Mouse (Mus musculus) adipocyte (in vitro differentiated cells): ENCODE measurements around the gene Gpc3.

ENCODE experiments used
- DNase-seq: peaks from one replicate; pipeline ENCODE4 v3.0.0-alpha.2; 2016; ENCODE audit warnings: low spot score

Gene Gpc3

DNA sequence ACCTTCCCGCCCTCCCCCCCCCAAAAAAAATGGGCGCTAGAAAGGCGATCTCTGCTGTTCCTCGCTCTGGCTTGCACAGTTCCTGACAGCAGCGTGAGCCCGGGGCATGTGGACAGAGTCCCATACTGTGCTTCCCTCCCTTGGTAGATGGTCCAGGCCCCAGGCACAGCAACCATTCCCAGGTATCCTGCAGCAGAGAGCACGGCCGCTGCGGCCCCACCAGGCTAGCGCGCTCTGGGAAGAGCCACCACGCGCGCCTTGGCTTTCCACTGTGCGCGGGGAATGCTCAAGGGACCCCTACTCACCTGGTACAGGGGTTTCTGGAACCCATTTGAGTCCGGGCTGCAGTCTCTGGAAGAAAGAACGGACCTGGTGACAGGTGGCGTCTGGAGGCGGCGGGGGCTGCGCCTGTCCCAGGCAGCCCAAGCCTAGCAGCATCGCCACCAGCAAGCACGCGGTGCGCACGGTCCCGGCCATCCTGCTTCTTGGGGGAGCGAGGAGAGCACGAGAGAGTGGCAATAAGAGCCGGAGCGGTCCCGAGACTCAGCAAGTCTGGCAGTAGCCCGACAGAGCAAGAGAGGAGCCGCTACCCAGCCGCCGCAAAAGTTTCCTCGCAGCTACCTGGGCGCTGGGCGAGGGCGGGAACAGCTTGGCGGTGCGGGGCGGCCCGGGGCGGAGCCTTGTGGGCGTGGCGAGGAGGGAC is at the start of gene Gpc3:
Gene Gpc3, minus strand, starts transcription at position 623 of the 703 bp plus-strand sequence.
- DNase-seq: no peak

DNA sequence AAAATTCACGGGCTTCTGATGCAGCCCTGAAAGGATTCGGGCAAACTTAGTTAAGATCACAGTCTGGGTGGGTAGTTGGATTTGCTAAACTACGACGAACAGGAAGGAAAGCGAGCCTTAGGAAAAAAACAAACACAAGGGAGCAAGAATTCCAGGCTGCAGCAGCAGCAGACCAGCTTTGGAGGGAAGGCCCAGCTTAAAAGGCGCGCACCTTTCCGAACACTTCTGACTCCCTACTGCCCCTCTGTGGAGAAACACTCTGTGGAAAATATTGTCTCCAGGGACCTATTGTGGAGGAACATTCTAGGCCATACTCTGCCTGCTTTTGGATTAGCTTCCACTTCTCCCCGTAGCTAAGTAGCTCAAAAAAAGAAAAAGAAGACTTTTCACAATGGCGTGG is 38.2 kb upstream of the Gpc3 start:
- DNase-seq: no peak

DNA sequence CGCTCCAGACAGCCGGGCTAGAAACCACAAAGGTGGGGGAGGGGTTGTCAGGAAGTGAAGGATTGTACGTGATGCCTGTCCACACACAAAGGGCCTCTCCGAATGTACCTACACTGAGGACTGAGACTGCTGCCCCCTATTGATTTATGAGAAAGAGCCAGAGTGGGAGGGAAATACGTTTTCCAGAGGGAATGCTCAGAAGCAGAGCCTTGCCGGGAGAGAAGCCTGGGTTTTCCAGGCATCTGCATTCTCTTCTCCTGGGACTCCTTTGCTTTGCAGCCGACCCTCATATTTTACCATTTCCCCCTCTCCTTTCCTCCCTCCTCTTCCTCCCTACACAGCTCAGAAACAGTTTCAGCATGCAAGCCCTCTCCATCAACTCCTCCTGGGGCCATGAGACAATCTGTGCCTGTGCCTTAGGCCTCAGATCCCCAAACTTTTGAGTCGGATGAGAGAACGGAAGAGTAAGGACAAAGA is 37.8 kb upstream of the Gpc3 start:
- no peak for DNase-seq

DNA sequence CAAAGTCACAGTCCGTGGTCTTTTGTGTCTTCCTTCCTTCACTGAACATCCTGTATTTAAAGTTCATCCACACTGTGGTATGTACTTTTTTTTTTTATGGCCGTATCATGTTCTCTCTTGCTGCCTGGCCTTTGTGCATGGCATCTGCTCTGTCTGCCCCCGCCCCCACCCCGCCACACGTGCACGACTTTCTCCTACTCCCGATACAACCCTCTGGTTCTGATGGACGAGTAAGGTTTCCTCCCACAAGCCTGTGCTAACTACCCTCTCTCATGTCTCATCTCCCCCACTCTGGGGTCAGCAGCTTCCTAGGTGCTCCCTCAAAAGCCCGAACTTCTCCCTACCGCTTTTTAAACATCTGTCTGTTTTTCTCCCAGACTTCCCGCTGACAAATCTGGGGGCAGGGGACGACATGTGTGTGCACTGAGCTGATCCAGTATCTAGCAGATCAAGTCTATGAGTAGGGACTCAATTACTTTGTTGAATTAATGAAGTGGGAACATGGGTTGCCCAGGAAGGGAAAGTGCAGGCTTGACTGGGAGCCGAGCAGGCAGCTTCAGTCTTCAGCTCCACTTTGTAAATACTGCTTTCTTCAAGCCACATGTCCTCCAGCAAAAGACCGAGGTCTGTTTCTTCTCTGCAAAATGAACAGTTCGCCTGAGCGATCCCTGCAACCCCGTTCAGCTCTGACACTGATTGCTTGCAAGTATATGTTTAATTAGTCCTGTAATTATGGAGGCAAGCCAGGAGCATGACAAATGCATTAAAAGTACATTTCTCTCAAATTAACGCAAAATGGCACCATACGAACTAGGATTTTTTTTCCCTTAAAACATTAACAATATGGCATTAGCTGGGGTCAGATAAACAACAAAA is 35.4 kb upstream of the Gpc3 start:
- DNase-seq: no peak

DNA sequence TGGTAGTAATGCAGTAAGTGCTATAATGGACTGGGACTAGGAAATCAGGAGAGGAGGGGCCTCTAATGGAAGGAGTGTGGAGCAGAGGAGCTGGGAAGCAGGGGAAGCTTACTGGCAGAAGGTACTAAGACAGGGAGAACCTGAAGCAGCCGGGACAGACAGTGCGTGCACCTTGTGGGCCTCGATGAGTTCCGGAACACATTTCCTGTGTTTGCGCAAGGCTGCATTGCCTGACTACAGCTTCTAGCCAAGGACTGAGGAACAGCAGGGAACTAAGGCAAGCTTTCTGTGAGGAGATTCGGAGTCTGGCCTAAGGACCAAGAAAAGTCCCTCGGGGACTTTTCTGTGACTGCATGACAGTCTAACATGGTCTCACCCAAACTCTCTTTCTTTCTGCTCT is 30.6 kb upstream of the Gpc3 start:
- no peak for DNase-seq

DNA sequence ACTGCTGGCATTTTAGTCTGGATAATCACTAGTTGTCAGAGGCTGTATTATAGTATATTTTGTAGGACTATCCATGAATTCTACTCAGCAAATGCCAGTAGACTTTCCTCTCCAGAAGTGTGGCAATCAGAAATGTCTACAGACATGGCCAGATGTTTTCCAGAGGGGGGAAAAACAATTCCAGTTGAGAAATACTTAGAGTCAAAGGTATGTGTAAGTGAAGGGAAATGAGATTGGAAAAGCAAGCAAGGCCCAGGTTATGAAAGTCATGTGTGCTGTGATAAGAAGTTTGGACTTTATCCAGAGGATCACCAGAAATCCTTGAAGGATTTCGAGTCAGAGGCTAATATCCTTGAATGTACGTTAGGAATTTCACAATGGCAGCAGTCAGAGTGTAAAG is 29.6 kb upstream of the Gpc3 start:
- no peak for DNase-seq

DNA sequence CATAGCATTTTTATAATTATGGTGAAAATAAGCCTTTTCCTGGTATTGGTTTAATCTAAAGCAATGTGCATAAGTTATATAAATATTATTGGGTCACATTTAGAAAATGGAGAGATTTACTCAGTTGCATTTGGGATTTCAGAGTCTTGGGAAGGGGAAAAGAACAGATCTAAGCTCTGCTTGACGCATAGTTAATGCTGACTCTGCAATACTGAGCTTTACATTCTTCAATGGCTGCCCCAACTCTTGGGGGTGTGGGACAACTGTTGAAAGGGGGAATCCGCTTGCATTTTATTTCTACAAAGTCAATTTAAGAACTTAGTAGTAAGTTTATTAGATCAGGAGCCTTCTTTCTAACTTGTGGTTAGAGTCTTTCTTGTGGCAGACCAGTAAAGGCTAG is 28.4 kb upstream of the Gpc3 start:
- DNase-seq: no peak

DNA sequence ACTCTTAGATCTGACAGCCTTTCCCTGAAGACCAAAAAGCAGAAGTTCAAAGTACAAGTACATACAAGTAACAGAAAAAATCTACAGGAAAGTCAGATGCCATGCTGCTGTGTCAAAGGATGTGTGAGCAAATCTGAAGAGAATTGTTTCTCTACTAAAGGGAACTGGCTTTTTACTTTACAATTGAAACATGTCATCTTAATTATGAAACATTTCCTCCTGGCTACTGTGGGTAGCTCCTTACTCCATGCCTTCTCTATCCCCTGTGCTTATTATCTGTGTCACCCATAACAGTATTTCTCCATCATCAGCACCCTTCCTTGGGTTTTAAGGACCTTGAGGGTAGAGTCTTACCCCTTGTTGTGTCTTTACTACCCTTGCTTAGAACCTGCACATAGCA is 23.7 kb upstream of the Gpc3 start:
- DNase-seq: no peak

DNA sequence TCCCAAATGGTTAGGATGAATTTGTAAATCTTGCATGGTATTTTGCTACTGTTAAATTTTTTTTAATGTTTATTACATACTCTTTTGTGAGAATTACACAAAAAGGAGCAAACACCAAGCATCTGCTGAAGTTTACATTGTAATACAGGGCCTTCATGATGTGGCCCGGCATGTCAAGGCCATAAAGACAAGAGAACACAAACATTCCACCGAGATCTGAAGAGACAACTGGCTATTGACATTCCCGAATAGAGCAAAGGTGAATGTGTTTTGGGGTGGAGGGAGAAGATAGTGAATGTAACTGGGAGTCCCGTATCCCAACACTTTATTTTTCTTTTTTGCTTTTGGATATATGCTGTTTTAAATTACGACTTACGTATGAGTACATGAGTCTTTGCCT is 20.2 kb upstream of the Gpc3 start:
- DNase-seq: no peak

DNA sequence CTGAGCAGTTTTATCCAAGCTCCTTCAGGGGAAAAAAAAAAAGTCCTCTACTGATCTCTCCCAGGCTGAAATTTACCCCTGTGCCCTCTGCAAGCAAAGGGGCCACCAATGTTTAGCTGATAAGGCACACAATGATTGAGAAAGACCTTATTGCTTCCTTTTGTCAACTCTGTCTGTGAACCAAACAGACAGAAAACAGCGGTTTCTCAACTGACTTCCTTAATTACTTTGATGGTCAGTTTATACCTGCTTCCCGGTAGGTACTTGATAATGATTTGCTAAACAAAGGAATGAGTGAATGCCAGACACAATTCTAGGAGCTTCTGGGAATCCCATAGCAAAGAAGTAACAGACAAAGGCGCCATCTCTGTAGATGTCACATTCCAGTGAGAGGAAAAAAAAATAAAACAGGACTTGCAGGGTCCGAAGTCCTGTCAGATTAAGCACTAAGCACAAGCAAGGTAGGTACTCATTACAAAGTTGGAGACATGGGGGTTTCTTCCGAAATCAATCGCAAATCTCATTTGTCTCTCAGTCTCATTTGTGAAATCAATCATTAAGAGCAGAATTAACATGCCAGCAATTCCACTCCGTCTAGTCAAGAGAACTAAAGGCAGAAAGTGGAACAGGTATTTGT is 19.1 kb upstream of the Gpc3 start:
- no peak for DNase-seq

DNA sequence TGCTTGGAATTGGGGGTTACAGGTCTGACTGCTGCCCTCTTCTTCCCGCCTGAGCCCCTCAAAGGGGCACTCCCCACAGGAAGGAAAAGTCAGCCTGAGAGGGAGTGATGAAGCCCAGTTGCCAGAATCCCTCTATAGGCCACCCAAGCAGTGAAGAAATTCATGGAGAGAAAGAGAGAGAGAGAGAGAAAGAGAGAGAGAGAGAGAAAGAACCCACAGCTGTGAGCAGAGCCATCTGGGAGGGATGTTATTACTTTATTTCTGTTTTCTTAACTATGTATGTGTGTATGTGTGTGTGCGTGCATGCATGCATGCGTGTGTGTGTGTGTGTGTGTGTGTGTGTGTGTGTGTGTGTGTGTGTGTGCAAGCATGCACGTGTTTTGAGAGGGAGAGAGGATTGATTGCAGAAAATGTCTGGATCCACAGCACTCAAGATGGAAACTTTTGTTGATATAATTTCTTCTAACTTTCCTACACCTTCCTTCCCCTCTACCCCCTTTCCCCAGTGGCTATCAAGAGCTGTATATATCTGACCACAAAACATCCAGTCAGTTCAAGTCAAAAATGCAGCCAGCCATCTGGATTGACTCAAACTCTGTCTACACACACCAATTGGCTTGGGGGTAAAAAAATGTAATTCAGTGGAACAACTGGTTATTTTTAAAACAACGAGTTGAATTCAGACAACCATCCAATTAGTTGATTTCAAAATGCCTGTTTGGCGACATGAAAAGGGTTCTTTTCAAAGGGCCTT is 13.4 kb upstream of the Gpc3 start:
- DNase-seq: no peak

DNA sequence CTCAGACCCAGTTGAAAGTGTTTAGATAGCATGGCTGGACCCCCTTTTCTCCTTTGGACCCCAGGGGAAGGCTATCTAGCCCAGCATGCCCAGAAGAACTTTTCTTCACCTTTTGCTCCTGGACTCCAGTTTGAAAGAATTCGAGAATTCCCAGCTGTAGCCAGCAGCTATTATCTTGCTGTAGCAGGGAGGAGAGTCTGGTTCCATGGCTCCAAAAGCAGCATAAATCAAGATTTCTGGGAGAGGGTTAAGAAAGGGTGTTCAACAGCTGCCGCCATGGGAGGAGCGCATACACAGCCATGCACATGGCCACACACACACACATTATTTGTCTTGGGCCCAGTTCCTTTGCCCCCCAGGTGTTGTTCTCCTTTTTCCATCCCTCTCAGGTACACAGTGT is 4.1 kb upstream of the Gpc3 start:
- DNase-seq: no peak

DNA sequence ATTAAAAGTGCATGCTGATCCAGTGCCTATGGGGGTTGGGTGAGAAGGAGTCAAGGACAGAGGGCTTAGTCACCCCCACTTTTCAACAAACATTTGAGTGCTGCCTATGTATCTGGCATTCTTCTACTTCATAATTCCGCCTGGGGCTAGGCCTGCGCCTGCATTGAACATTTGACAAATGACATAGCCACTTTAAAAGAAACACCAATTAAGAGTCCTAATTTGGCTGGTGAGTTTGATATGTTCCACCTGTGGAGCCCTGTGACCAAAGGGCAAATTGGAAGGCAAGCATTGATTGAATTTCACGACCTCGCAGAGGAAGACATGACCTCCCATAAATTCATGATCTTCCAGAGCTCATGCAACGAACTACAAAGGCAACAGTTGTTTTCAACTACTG is 2.4 kb upstream of the Gpc3 start:
- no peak for DNase-seq

DNA sequence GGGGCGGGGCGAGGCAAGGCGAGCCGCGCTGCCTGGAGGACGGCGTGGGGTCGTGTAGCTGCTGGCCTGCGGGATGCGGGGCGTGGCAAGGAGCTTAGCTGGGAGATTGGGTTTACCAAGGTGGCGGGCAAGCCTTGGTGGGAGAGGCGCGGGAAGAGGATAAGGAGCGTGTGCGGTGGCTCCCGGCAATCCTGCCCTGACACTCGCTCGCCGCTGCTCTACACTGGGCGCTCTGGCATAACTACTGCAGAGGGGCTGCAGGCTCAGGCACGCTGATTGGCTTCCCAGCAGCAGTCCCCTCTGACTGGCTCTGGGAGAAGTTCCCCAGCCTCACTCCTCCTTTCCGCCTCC is 256 bp upstream of the Gpc3 start:
- DNase-seq: no peak

DNA sequence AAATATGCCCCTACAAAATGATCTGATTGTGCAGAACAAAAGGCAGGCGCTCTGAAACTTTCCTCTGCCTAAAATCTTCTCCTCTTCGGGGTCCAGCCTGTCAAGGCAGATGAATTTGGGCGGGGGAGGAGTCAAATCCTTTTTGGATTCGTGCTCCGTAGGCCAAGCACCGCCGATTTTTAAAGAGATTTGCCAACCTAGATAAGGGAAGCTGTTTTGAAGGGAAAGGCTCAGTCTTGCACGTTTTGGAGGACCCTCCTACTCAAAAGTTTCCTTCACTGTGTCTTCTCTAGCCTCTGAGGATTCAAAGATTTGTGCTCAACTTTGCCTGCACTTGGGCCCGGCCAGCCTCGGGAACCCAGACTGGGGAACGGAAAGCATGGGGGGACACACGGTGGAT is 944 bp downstream of the Gpc3 start:
- DNase-seq: no peak

DNA sequence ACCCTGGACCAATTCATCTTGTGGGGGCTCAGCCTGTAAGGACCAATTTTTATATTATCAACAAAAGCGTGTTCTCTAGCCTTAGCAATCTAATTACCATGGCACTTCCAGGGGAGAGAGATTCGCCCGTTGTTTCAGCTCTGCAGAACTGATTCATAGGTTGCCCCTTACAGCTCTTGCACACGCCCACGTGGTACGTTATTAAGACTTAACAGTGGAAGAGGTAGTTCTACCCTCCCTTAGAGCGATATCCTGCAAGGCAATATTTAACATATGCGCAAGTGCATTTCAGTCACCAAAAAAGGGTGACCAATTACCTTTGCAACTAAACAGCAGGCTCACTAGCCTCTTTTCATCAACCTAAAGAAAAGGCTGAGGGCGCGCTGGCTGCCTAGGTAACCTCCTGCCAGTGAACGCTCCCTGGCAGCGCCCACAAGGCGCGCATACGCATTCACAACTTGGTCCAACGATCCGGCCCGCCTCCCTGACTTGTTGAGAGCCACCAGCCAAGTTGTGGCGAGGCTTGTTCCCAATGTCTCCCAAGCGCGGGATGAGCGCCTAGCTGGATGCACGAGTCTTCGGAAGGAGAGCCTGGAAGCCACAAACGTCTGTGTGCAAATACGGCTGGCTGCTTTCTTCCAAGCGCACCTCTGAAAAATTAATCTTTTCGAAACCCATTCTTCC is 1.6 kb downstream of the Gpc3 start:
- DNase-seq: no peak

DNA sequence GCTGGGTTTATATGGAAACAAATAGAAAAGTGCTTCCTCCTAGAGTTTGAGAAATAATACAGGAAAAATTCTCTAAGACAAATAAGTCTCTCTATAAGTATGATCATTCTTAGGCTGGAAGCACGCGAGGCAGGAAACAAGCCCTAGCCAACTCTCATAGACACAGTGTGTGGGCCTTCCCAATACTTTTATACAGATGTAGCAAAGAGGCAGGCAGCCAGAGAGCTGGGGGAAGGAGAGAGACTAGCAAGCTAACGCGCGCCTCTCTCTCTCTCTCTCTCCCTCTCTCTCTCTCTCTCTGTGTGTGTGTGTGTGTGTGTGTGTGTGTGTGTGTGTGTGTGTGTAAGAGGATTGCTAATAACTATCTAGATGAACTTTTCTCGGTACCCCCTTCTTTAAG is 2.2 kb downstream of the Gpc3 start:
- no peak for DNase-seq

DNA sequence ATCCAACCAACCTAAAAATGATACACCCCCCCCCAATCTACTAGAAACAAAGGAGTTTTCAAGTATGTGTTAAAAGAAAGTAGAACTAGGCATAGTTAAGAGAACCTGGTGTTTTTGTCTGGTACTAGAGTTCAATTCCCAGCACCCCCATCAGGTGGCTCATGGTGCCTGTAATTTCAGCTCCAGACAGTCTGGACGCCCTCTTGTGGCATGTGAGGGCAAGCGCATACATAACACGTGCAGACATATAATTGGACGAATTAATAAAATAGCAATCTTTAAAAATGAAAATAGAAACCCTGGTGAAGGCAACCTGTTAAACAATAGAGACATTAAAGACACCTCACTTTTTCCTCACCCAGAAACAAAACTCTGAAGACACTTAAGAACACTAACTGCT is 10.6 kb downstream of the Gpc3 start:
- no peak for DNase-seq

DNA sequence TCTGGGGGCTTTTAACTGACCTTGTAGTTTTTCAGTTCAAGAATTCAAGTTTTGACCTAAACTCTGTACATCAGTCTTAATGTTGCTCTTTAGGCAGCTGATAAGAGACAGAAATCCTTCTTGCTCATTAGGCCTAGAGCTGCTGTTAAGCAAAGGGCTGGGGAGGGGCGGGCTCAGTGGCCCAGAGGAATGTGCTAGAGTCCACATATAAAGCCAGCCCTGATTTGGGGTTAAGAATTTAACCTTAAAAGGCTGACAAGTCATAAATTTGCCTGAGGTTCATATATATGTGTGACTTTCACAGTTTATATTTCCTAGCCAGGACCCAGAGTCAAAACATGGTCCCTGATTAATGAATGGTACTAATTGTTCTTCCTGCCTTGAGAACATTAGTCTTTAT is 14.5 kb downstream of the Gpc3 start:
- no peak for DNase-seq

DNA sequence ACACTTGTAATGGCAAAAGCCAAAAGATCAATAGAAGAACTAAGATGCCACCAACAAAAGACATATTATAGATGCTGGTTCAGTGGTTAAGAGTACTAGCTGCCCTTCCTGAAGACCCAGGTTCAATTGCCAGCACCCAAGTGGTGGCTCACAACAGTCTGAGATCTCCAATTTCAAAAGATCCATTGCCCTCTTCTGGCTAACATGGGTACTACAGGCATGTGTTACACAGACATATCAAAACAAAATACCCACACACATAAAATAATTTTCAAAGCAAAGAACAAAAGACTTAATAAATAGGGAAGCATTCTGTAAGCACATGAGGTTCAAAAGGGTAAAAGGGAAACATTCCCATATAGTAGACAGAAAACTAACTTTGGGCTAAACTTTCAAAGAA is 26.1 kb downstream of the Gpc3 start:
- no peak for DNase-seq

DNA sequence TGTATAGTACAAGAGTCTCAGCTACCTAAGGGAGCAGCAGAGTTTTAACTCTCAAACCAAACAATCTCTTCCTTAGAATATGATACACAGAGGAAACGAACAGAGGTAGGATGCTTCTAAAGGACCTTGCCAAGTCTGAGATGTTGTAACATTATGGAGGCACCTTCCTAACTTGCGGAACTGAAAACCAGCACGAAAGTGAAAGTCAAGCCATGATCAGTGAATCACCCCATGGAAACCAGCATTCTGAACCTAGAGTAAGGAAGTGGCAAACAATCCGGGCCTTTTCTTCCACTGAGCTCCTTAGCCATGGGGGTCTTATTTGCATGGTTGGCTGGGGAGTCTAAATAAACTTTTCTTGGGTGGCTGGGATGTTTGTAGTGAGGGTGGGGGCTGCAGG is 53.8 kb downstream of the Gpc3 start:
- no peak for DNase-seq

DNA sequence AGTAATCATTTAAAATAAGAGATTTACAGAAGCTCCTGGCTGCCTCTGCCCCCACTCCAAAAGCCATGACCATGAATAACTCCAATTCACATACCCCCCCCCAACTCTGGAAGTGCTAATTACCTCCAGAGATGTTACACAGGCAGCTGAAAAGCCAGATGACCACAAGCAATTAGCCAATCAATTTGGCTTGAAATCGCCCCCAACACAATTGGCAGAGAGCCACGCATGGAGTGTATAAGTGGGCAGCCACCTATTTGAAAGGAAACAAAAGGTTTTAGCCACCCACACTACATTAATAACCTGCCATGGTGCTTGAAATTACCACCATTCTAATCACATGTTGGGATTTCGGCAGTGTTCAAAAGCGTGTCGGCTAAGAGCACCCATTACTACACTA is 55.2 kb downstream of the Gpc3 start:
- DNase-seq: no peak
